Mouse (Mus musculus): ENCODE measurements at regions not wholly inside any gene's neighbourhood (a gene's known extent, or its start where the extent isn't known, plus 50 kb on each side); places are given as distances from the start of the nearest gene placed in this dataset.

- no peak for DNase-seq (ENCODE audit: low spot score)
These were observed 132.8 kb upstream of the Noct start for GRCm38 (mm10) chr3:51091478-51091877.

GRCm38 (mm10) chr3:51092079-51093028 lies 131.9 kb upstream of the Noct start:
- DNase-seq (ENCODE audit: low spot score), result no peak

GRCm38 (mm10) chr3:51095847-51096447 lies 128.3 kb upstream of the Noct start:
- DNase-seq (ENCODE audit: low spot score), result no peak

GRCm38 (mm10) chr3:51096545-51096944 lies 127.7 kb upstream of the Noct start:
- DNase-seq (ENCODE audit: low spot score), result no peak

- no peak for DNase-seq (ENCODE audit: low spot score)
These were observed 126.9 kb upstream of the Noct start for GRCm38 (mm10) chr3:51097362-51097761.

- DNase-seq (ENCODE audit: low spot score), result no peak
These were observed 124.3 kb upstream of the Noct start for GRCm38 (mm10) chr3:51099966-51100365.

GRCm38 (mm10) chr3:51108639-51109202 lies 115.5 kb upstream of the Noct start:
- peak; percentile 17 for DNase-seq (ENCODE audit: low spot score)

GRCm38 (mm10) chr3:51111241-51111640 lies 113.0 kb upstream of the Noct start:
- no peak for DNase-seq (ENCODE audit: low spot score)

GRCm38 (mm10) chr3:51112351-51112750 lies 111.9 kb upstream of the Noct start:
- DNase-seq (ENCODE audit: low spot score), result no peak

- no peak for DNase-seq (ENCODE audit: low spot score)
These were observed 108.3 kb upstream of the Noct start for GRCm38 (mm10) chr3:51115921-51116320.

- no peak for DNase-seq (ENCODE audit: low spot score)
These were observed 105.5 kb upstream of the Noct start for GRCm38 (mm10) chr3:51118706-51119105.

- DNase-seq (ENCODE audit: low spot score), result no peak
These were observed 103.7 kb upstream of the Noct start for GRCm38 (mm10) chr3:51120522-51120921.

GRCm38 (mm10) chr3:51121703-51122540 lies 102.3 kb upstream of the Noct start:
- peak; percentile 95 for DNase-seq (ENCODE audit: low spot score)

GRCm38 (mm10) chr3:51122541-51122935 lies 101.7 kb upstream of the Noct start:
- DNase-seq (ENCODE audit: low spot score), result no peak

GRCm38 (mm10) chr3:51127875-51128274 lies 96.4 kb upstream of the Noct start:
- DNase-seq (ENCODE audit: low spot score), result no peak

GRCm38 (mm10) chr3:51128491-51129155 lies 95.6 kb upstream of the Noct start:
- no peak for DNase-seq (ENCODE audit: low spot score)

GRCm38 (mm10) chr3:51130709-51131108 lies 93.5 kb upstream of the Noct start:
- no peak for DNase-seq (ENCODE audit: low spot score)

- DNase-seq (ENCODE audit: low spot score), result no peak
These were observed 92.9 kb upstream of the Noct start for GRCm38 (mm10) chr3:51131341-51131740.

GRCm38 (mm10) chr3:51132736-51133135 lies 91.5 kb upstream of the Noct start:
- no peak for DNase-seq (ENCODE audit: low spot score)

- DNase-seq (ENCODE audit: low spot score), result no peak
These were observed 88.7 kb upstream of the Noct start for GRCm38 (mm10) chr3:51135581-51135980.

- no peak for DNase-seq (ENCODE audit: low spot score)
These were observed 86.4 kb upstream of the Noct start for GRCm38 (mm10) chr3:51137730-51138312.

All from embryo, embryonic 10.5 days (tissue).